Mouse (Mus musculus): ENCODE data around the gene Ttpal.

The Ttpal gene

GRCm38 (mm10) chr2:163602101-163602971, at the start of gene Ttpal:
Gene Ttpal (plus strand): TSS chr2:163602314.
- DNase-seq (ENCODE audit: low spot score in 2 of 2), result peak; percentile 81 to 87

- DNase-seq (ENCODE audit: low spot score in 2 of 2), result no peak
Measured at GRCm38 (mm10) chr2:163552518-163552929, 49.6 kb upstream of the Ttpal start.

- DNase-seq (ENCODE audit: low spot score in 2 of 2), result no peak
Measured at GRCm38 (mm10) chr2:163554425-163554982, 47.6 kb upstream of the Ttpal start.

GRCm38 (mm10) chr2:163554996-163555395, 47.1 kb upstream of the Ttpal start:
- DNase-seq (ENCODE audit: low spot score in 2 of 2), result no peak

- no peak for DNase-seq (ENCODE audit: low spot score in 2 of 2)
Measured at GRCm38 (mm10) chr2:163555417-163555816, 46.7 kb upstream of the Ttpal start.

- DNase-seq (ENCODE audit: low spot score in 2 of 2), result no peak
Measured at GRCm38 (mm10) chr2:163558548-163558947, 43.6 kb upstream of the Ttpal start.

GRCm38 (mm10) chr2:163559236-163559635, 42.9 kb upstream of the Ttpal start:
- no peak for DNase-seq (ENCODE audit: low spot score in 2 of 2)

GRCm38 (mm10) chr2:163560247-163560646, 41.9 kb upstream of the Ttpal start:
- no peak for DNase-seq (ENCODE audit: low spot score in 2 of 2)

GRCm38 (mm10) chr2:163561258-163561948, 40.7 kb upstream of the Ttpal start:
- no peak for DNase-seq (ENCODE audit: low spot score in 2 of 2)

GRCm38 (mm10) chr2:163564646-163565045, 37.5 kb upstream of the Ttpal start:
- no peak for DNase-seq (ENCODE audit: low spot score in 2 of 2)

- DNase-seq (ENCODE audit: low spot score in 2 of 2), result no peak
Measured at GRCm38 (mm10) chr2:163574321-163574720, 27.8 kb upstream of the Ttpal start.

- DNase-seq (ENCODE audit: low spot score in 2 of 2), result no peak
Measured at GRCm38 (mm10) chr2:163575248-163575647, 26.9 kb upstream of the Ttpal start.

GRCm38 (mm10) chr2:163577986-163578385, 24.1 kb upstream of the Ttpal start:
- no peak for DNase-seq (ENCODE audit: low spot score in 2 of 2)

GRCm38 (mm10) chr2:163580069-163580945, 21.8 kb upstream of the Ttpal start:
- DNase-seq (ENCODE audit: low spot score in 2 of 2), result no peak

- DNase-seq (ENCODE audit: low spot score in 2 of 2), result no peak
Measured at GRCm38 (mm10) chr2:163583226-163584087, 18.7 kb upstream of the Ttpal start.

- DNase-seq (ENCODE audit: low spot score in 2 of 2), result no peak
Measured at GRCm38 (mm10) chr2:163584088-163584426, 18.1 kb upstream of the Ttpal start.

GRCm38 (mm10) chr2:163586384-163587261, 15.5 kb upstream of the Ttpal start:
- no peak for DNase-seq (ENCODE audit: low spot score in 2 of 2)

- DNase-seq (ENCODE audit: low spot score in 2 of 2), result no peak
Measured at GRCm38 (mm10) chr2:163587506-163587905, 14.6 kb upstream of the Ttpal start.

- no peak for DNase-seq (ENCODE audit: low spot score in 2 of 2)
Measured at GRCm38 (mm10) chr2:163590211-163590610, 11.9 kb upstream of the Ttpal start.

- no peak for DNase-seq (ENCODE audit: low spot score in 2 of 2)
Measured at GRCm38 (mm10) chr2:163590996-163591395, 11.1 kb upstream of the Ttpal start.
